ENCODE assay signal across 28 mouse cellular contexts in genomic region chr5:57931738-57932137, GRCm38 (mm10).
DNase-seq lines count a peak whose midpoint lies in the region; ATAC-seq lines count a peak whose summit lies in the region.
"Had no signal": no experiment of that assay in that cellular context is flagged by ENCODE, and none has a peak within 500 bp of the region (broad histone marks: within the 10 kb centered on the region; RNA-seq: fewer than 3 reads in every experiment).

No protein-coding gene starts in this region.

- no peak overlapping the region for H3K4me2 ChIP-seq in embryonic facial prominence, embryonic 11.5 days (ENCODE audit: low read depth, low read length)
- no peak overlapping the region for H3K4me2 ChIP-seq in forebrain, embryonic 16.5 days (ENCODE audit: low read length)
- H3K4me2 ChIP-seq in forebrain, embryonic 13.5 days, result no peak overlapping the region
- H3K4me2 ChIP-seq in embryonic facial prominence, embryonic 14.5 days (ENCODE audit: low read depth, low read length), result no peak overlapping the region
- H3K4me2 ChIP-seq: embryonic facial prominence, embryonic 12.5 days; heart, embryonic 13.5 days; hindbrain, embryonic 13.5 days; intestine, embryonic 15.5 days had no signal

- H3K27me3 ChIP-seq in embryonic facial prominence, embryonic 11.5 days (ENCODE audit: control insufficient read depth, insufficient read depth, low read length), result no peaks in the 10 kb centered on the region
- no peaks in the 10 kb centered on the region for H3K27me3 ChIP-seq in embryonic facial prominence, embryonic 10.5 days (replicated peaks; ENCODE audit: low read depth, poor library complexity, severe bottlenecking)
- no peaks in the 10 kb centered on the region for H3K27me3 ChIP-seq in forebrain, embryonic 16.5 days (replicated peaks; ENCODE audit: control insufficient read depth, insufficient read depth, low read length)
- no peaks in the 10 kb centered on the region for H3K27me3 ChIP-seq in forebrain, embryonic 13.5 days
- no peaks in the 10 kb centered on the region for H3K27me3 ChIP-seq in embryonic facial prominence, embryonic 14.5 days (replicated peaks; ENCODE audit: control insufficient read depth, insufficient read depth, low read length)
- H3K27me3 ChIP-seq: embryonic facial prominence, embryonic 12.5 days; heart, embryonic 13.5 days; hindbrain, embryonic 13.5 days; intestine, embryonic 15.5 days had no signal

- no peak for ATAC-seq in embryonic facial prominence, embryonic 11.5 days (replicated peaks; ENCODE audit: insufficient number of reproducible peaks, low FRiP score, low TSS enrichment, low read depth)
- peak; percentile 47 for ATAC-seq in forebrain, embryonic 16.5 days
- no peak; the same call in 1 of the 2 replicates for ATAC-seq in forebrain, embryonic 13.5 days
- no peak for ATAC-seq in embryonic facial prominence, embryonic 14.5 days (ENCODE audit: low read depth)
- ATAC-seq: activated CD4-positive, CD25-positive, alpha-beta regulatory T cell, adult 4 months; hindbrain, embryonic 16.5 days; intestine, embryonic 15.5 days had no signal

- no peak overlapping the region for H3K9ac ChIP-seq in embryonic facial prominence, embryonic 11.5 days (replicated peaks; ENCODE audit: low read length)
- no peak overlapping the region for H3K9ac ChIP-seq in forebrain, embryonic 16.5 days (replicated peaks; ENCODE audit: low read depth, low read length)
- no peak overlapping the region for H3K9ac ChIP-seq in forebrain, embryonic 13.5 days
- no peak overlapping the region for H3K9ac ChIP-seq in embryonic facial prominence, embryonic 14.5 days (ENCODE audit: low read depth, low read length)
- H3K9ac ChIP-seq: embryonic facial prominence, embryonic 12.5 days; heart, embryonic 13.5 days; hindbrain, embryonic 13.5 days; intestine, embryonic 15.5 days had no signal

- no peaks in the 10 kb centered on the region for H3K9me3 ChIP-seq in embryonic facial prominence, embryonic 11.5 days (replicated peaks; ENCODE audit: control insufficient read depth, low read length)
- H3K9me3 ChIP-seq in embryonic facial prominence, embryonic 10.5 days, result no peaks in the 10 kb centered on the region
- no peaks in the 10 kb centered on the region for H3K9me3 ChIP-seq in forebrain, embryonic 16.5 days (ENCODE audit: control insufficient read depth, low read length)
- H3K9me3 ChIP-seq in forebrain, embryonic 13.5 days (replicated peaks), result no peaks in the 10 kb centered on the region
- no peaks in the 10 kb centered on the region for H3K9me3 ChIP-seq in embryonic facial prominence, embryonic 14.5 days (ENCODE audit: control insufficient read depth, low read length)
- H3K9me3 ChIP-seq: embryonic facial prominence, embryonic 12.5 days; heart, embryonic 10.5 days; heart, embryonic 13.5 days; hindbrain, embryonic 10.5 days; hindbrain, embryonic 13.5 days; intestine, embryonic 15.5 days had no signal

- H3K4me3 ChIP-seq in embryonic facial prominence, embryonic 11.5 days (ENCODE audit: low read depth, low read length), result no peak overlapping the region
- H3K4me3 ChIP-seq in embryonic facial prominence, embryonic 10.5 days, result no peak overlapping the region
- no peak overlapping the region for H3K4me3 ChIP-seq in forebrain, embryonic 16.5 days (replicated peaks; ENCODE audit: low read length)
- H3K4me3 ChIP-seq in forebrain, embryonic 13.5 days, result no peak overlapping the region
- H3K4me3 ChIP-seq in embryonic facial prominence, embryonic 14.5 days (ENCODE audit: low read depth, low read length), result no peak overlapping the region
- H3K4me3 ChIP-seq: embryonic facial prominence, embryonic 12.5 days; erythroblast, embryonic 14.5 days; heart, adult 2 months; heart, embryonic 10.5 days; heart, embryonic 13.5 days; hindbrain, embryonic 10.5 days; hindbrain, embryonic 13.5 days; intestine, embryonic 15.5 days had no signal

- WGBS in embryonic facial prominence, embryonic 11.5 days, result 81% methylated on average over 5 of the region's 5 CpGs
- 89% methylated on average over 5 of the region's 5 CpGs for WGBS in embryonic facial prominence, embryonic 10.5 days
- WGBS in forebrain, embryonic 16.5 days, result 69% methylated on average over 5 of the region's 5 CpGs
- 89% methylated on average over 5 of the region's 5 CpGs for WGBS in forebrain, embryonic 13.5 days
- WGBS in embryonic facial prominence, embryonic 14.5 days, result 62% methylated on average over 5 of the region's 5 CpGs

- H3K27ac ChIP-seq in embryonic facial prominence, embryonic 11.5 days (replicated peaks; ENCODE audit: low read depth, low read length), result no peak overlapping the region
- H3K27ac ChIP-seq in embryonic facial prominence, embryonic 10.5 days (replicated peaks), result no peak overlapping the region
- no peak overlapping the region for H3K27ac ChIP-seq in forebrain, embryonic 16.5 days (ENCODE audit: low read length)
- H3K27ac ChIP-seq in forebrain, embryonic 13.5 days, result no peak overlapping the region
- H3K27ac ChIP-seq in embryonic facial prominence, embryonic 14.5 days (replicated peaks; ENCODE audit: low read depth, low read length), result no peak overlapping the region
- H3K27ac ChIP-seq: embryonic facial prominence, embryonic 12.5 days; heart, adult 2 months; heart, embryonic 10.5 days; heart, embryonic 13.5 days; hindbrain, embryonic 10.5 days; hindbrain, embryonic 13.5 days; intestine, embryonic 15.5 days had no signal

- peak; percentile 26 for DNase-seq in embryonic facial prominence, embryonic 11.5 days (ENCODE audit: low spot score)
- no peak for DNase-seq in embryonic facial prominence, embryonic 10.5 days (ENCODE audit: low spot score)
- DNase-seq in brain, adult 2 months (ENCODE audit: low read depth, low spot score), result peak; percentile 20
- DNase-seq in embryonic facial prominence, embryonic 14.5 days (ENCODE audit: low spot score), result peak; percentile 24
- DNase-seq in spleen, postnatal 36 days (ENCODE audit: low spot score in 2 of 2), result no peak
- DNase-seq: adrenal gland, adult 8-10 months; adrenal gland, postnatal 25 days; cerebellum, adult 11-12 months; cerebellum, adult 8-10 months; cerebellum, postnatal 10 days; cerebellum, postnatal 36 days; embryo, embryonic 11 days; gastrocnemius, postnatal 10 days; gastrocnemius, postnatal 36 days; heart, adult 2 months; kidney, adult 11 months; kidney, adult 8-10 months had no signal

- H3K36me3 ChIP-seq in embryonic facial prominence, embryonic 11.5 days (replicated peaks; ENCODE audit: control insufficient read depth, insufficient read depth, low read depth, low read length), result no peaks in the 10 kb centered on the region
- no peaks in the 10 kb centered on the region for H3K36me3 ChIP-seq in embryonic facial prominence, embryonic 10.5 days (replicated peaks)
- H3K36me3 ChIP-seq in forebrain, embryonic 16.5 days (ENCODE audit: control insufficient read depth, insufficient read depth), result no peaks in the 10 kb centered on the region
- no peaks in the 10 kb centered on the region for H3K36me3 ChIP-seq in forebrain, embryonic 13.5 days (ENCODE audit: poor library complexity, severe bottlenecking)
- H3K36me3 ChIP-seq in embryonic facial prominence, embryonic 14.5 days (ENCODE audit: control insufficient read depth, insufficient read depth, low read length), result no peaks in the 10 kb centered on the region
- H3K36me3 ChIP-seq: embryonic facial prominence, embryonic 12.5 days; heart, embryonic 10.5 days; heart, embryonic 13.5 days; hindbrain, embryonic 10.5 days; hindbrain, embryonic 13.5 days; intestine, embryonic 15.5 days had no signal

- no peaks in the 10 kb centered on the region for H3K4me1 ChIP-seq in embryonic facial prominence, embryonic 11.5 days (ENCODE audit: control insufficient read depth, insufficient read depth, low read length)
- no peaks in the 10 kb centered on the region for H3K4me1 ChIP-seq in embryonic facial prominence, embryonic 10.5 days
- H3K4me1 ChIP-seq in forebrain, embryonic 16.5 days (replicated peaks; ENCODE audit: control insufficient read depth, insufficient read depth, low read length), result no peaks in the 10 kb centered on the region
- H3K4me1 ChIP-seq in forebrain, embryonic 13.5 days, result no peaks in the 10 kb centered on the region; the same call in 1 of the 2 replicates
- no peaks in the 10 kb centered on the region for H3K4me1 ChIP-seq in embryonic facial prominence, embryonic 14.5 days (ENCODE audit: control insufficient read depth, insufficient read depth, low read length)
- H3K4me1 ChIP-seq: embryonic facial prominence, embryonic 12.5 days; heart, embryonic 10.5 days; heart, embryonic 13.5 days; hindbrain, embryonic 10.5 days; intestine, embryonic 15.5 days had no signal

Comparison
In these comparisons a context has a peak if more than half of its experiments do, and no peak if none do; other contexts are left out.
1. DNase-seq: peak in embryonic facial prominence, embryonic 11.5 days (single experiment), brain, adult 2 months (single experiment) and embryonic facial prominence, embryonic 14.5 days (single experiment); none in embryonic facial prominence, embryonic 10.5 days (single experiment) and spleen, postnatal 36 days (0 of 2).